Mouse (Mus musculus) embryonic facial prominence, embryonic 13.5 days (tissue): ENCODE results near the gene Map1s. TPM values are rescaled to one million over a fixed set of nuclear protein-coding genes. Genes with fewer than 3 reads are reported as not detected.

Source experiments
- ATAC-seq: fragments of 200-750 bp; cut with Nextera tagmentation; 2 replicates; pipeline ENCODE4 v1.8.0; 2017; ENCODE audit warnings: low read depth; ENCODE audit not compliant: insufficient number of reproducible peaks, insufficient read depth, low FRiP score, low TSS enrichment
- H3K27ac ChIP-seq: fragments of 300-500 bp; sonication (generic); 2 replicates; pipeline ENCODE4 v1.5.1; 2015; ENCODE audit warnings: moderate library complexity, mild to moderate bottlenecking, inconsistent platforms
- H3K27me3 ChIP-seq: fragments of 300-500 bp; sonication (generic); 2 replicates; pipeline ENCODE4 v1.6.1; 2015; ENCODE audit warnings: mild to moderate bottlenecking, inconsistent platforms
- H3K36me3 ChIP-seq: fragments of 300-500 bp; sonication (generic); 2 replicates; pipeline ENCODE4 v1.6.1; 2015; ENCODE audit warnings: mild to moderate bottlenecking, inconsistent platforms
- H3K4me1 ChIP-seq: fragments of 300-500 bp; sonication (generic); 2 replicates; pipeline ENCODE4 v1.6.1; 2015; ENCODE audit warnings: inconsistent platforms
- H3K4me2 ChIP-seq: fragments of 300-500 bp; sonication (generic); 2 replicates; pipeline ENCODE4 v1.6.1; 2015; ENCODE audit warnings: moderate library complexity, mild to moderate bottlenecking, inconsistent platforms
- H3K4me3 ChIP-seq: fragments of 300-500 bp; sonication (generic); 2 replicates; pipeline ENCODE4 v1.5.1; 2015; ENCODE audit warnings: mild to moderate bottlenecking, inconsistent platforms
- H3K9ac ChIP-seq: fragments of 300-500 bp; sonication (generic); 2 replicates; pipeline ENCODE4 v1.6.1; 2015; ENCODE audit warnings: mild to moderate bottlenecking, inconsistent platforms
- H3K9me3 ChIP-seq: fragments of 300-500 bp; sonication (generic); 2 replicates; pipeline ENCODE4 v1.6.1; 2016; ENCODE audit warnings: inconsistent platforms
- WGBS: fragments of 180-500 bp; shearing (Covaris S2); methylation state at CpG from one replicate; pipeline ENCODE4 v1.1.7; 2015; ENCODE audit warnings: mixed read lengths; 5-methylcytosine and 5-hydroxymethylcytosine counted together
- polyA plus RNA-seq: library from polyadenylated mRNA; unstranded; fragments of >200 nt; fragmentation: Nextera tagmentation; extraction: Ambion mirVana; gene quantifications from 2 replicates; pipeline ENCODE4 v1.2.1, GENCODE M21; 2015

Gene Map1s
- polyA plus RNA-seq, 1 experiment from 2014 or later: 52.6 TPM

DNA sequence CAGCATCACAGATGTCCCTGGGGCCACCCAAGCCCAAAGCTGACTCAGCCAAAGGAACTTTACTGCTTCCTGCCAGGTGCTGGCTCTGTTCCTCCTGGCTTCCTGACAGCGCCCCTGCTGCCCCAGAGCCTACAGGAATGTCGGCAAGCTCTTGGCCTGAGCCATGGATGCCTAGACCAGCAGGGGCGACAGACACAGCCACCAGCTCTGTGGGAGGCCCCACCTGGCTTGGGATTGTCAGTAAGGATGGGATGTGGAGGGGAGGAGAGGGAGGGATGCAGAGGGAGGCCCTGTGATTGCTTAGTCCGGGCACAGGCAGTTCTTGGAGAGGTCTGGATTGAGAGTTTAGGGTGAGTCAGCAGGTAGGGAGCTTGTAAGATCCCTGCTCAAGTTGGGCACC lies 25.6 kb upstream of the Map1s start:
- H3K27ac ChIP-seq: peak overlapping the region; percentile 58
- H3K9ac ChIP-seq: peak overlapping the region; percentile 41; the same call in 1 of the 2 replicates
- no peaks in the 10 kb centered on the region for H3K9me3 ChIP-seq
- ATAC-seq: no peak
- H3K4me3 ChIP-seq: no peak overlapping the region
- H3K36me3 ChIP-seq: no peaks in the 10 kb centered on the region
- 0 out of 2 replicates have a peak overlapping the region, but pooled peaks have one; percentile 14 for H3K4me2 ChIP-seq
- 0 out of 2 replicates have a peak, but pooled peaks cover 3% of the 10 kb centered on the region for H3K27me3 ChIP-seq
- peaks cover 17% of the 10 kb centered on the region for H3K4me1 ChIP-seq
- 8% methylated on average over 4 of the region's 4 CpGs for WGBS

- H3K4me3 ChIP-seq: no peak overlapping the region
- H3K27ac ChIP-seq: peak overlapping the region; percentile 58
- H3K9ac ChIP-seq: peak overlapping the region; percentile 41; the same call in 1 of the 2 replicates
- 0 out of 2 replicates have a peak overlapping the region, but pooled peaks have one; percentile 14 for H3K4me2 ChIP-seq
- H3K9me3 ChIP-seq: no peaks in the 10 kb centered on the region
- H3K36me3 ChIP-seq: no peaks in the 10 kb centered on the region
- peaks cover 17% of the 10 kb centered on the region for H3K4me1 ChIP-seq
- no peak for ATAC-seq
- 12% methylated on average over 11 of the region's 11 CpGs for WGBS
- 0 out of 2 replicates have a peak, but pooled peaks cover 3% of the 10 kb centered on the region for H3K27me3 ChIP-seq
Measured at GRCm38 (mm10) chr8:70880546-70880945, 25.2 kb upstream of the Map1s start.

DNA sequence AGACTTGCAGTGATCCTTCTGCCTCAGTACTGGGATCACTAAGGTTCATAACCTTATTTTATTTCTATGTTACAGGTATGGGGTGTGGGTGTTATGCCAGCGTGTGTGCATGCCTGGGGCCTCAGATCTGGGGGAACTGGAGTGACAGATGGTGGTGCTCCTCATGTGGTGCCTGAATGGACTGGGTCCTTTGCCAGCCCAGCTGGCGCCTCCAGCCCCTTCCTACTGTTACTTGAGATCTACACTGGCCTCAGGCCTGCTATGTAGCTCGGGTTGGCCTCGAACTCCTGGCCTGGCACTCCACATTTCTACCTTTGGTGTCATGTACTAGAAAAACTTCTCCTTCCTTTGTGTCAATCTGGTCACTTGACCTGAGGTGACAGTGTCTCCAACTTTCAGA lies 21.5 kb upstream of the Map1s start:
- Histone ChIP-seq H3K4me1 (peaks cover 19% of the 10 kb centered on the region), H3K9ac (no peak overlapping the region), H3K4me2 (no peak overlapping the region), H3K4me3 (no peak overlapping the region), H3K27ac (no peak overlapping the region), H3K27me3 (peaks cover 4% of the 10 kb centered on the region), H3K36me3 (no peaks in the 10 kb centered on the region), H3K9me3 (no peaks in the 10 kb centered on the region)
- 77% methylated on average over 4 of the region's 4 CpGs for whole genome bisulfite sequencing
- ATAC-seq: no peak

GRCm38 (mm10) chr8:70884683-70885082 lies 21.0 kb upstream of the Map1s start:
- Histone ChIP-seq H3K4me3 (no peak overlapping the region), H3K27me3 (peaks cover 5% of the 10 kb centered on the region), H3K27ac (no peak overlapping the region), H3K9ac (no peak overlapping the region), H3K36me3 (no peaks in the 10 kb centered on the region), H3K4me1 (peaks cover 17% of the 10 kb centered on the region), H3K9me3 (no peaks in the 10 kb centered on the region), H3K4me2 (no peak overlapping the region)
- WGBS: 89% methylated on average over 10 of the region's 10 CpGs
- ATAC-seq: no peak

DNA sequence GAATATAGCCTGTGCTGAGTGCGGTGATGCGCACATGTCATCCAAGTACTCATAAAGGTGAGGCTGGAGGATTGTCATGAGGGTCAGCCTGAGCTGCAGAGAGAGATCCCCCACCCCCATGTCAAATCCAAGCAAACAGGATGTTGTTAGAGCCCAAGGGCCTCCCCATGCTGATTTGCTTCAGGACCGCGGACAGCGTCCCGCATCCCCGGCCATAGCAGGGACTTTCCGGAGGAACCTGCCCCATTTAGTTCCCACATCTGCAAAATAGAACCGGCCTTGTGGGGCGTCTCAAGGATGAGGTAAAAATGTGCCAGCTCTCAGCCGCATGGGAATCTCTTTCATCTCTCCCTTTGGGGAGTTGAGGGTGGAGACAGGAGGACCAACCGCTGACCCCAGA lies 20.1 kb upstream of the Map1s start:
- no peak for ATAC-seq
- H3K9me3 ChIP-seq: no peaks in the 10 kb centered on the region
- H3K36me3 ChIP-seq: no peaks in the 10 kb centered on the region
- peaks cover 12% of the 10 kb centered on the region for H3K27me3 ChIP-seq
- no peak overlapping the region for H3K4me3 ChIP-seq
- peaks cover 8% of the 10 kb centered on the region for H3K4me1 ChIP-seq
- WGBS: 13% methylated on average over 12 of the region's 12 CpGs
- no peak overlapping the region for H3K9ac ChIP-seq
- H3K4me2 ChIP-seq: no peak overlapping the region
- no peak overlapping the region for H3K27ac ChIP-seq

GRCm38 (mm10) chr8:70887669-70888068 lies 18.1 kb upstream of the Map1s start:
- Histone ChIP-seq H3K4me2 (no peak overlapping the region; the same call in 1 of the 2 replicates), H3K9ac (no peak overlapping the region), H3K36me3 (no peaks in the 10 kb centered on the region), H3K4me3 (no peak overlapping the region), H3K9me3 (no peaks in the 10 kb centered on the region), H3K4me1 (peaks cover 15% of the 10 kb centered on the region), H3K27me3 (peaks cover 33% of the 10 kb centered on the region), H3K27ac (no peak overlapping the region)
- ATAC-seq: no peak
- 8% methylated on average over 17 of the region's 18 CpGs for WGBS

DNA sequence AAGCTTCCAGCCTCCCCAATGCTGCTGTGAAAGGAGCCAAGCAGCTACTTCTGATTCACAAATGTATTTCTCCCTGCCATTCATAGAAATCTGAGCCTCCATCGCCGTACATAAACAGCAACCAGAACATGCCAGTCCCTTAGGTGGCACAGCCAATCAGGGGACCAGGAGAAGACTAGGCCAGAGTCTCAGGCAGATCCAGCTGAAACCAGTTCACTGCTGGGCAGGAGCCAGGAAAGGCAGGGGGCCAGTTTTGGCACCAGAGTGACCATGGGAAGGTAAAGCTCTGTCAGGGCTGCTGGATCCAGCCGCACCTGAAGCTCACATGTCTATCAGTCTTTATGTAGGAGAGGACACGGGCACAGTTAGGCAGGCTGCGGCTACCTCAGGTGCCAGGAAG lies 15.1 kb upstream of the Map1s start:
- Histone ChIP-seq H3K4me2 (no peak overlapping the region), H3K4me1 (peaks cover 24% of the 10 kb centered on the region), H3K9ac (no peak overlapping the region), H3K4me3 (no peak overlapping the region), H3K36me3 (peaks cover 25% of the 10 kb centered on the region), H3K9me3 (no peaks in the 10 kb centered on the region), H3K27me3 (peaks cover 57% of the 10 kb centered on the region), H3K27ac (no peak overlapping the region)
- WGBS: 91% methylated on average over 5 of the region's 5 CpGs
- ATAC-seq: no peak

GRCm38 (mm10) chr8:70891356-70891755 lies 14.4 kb upstream of the Map1s start:
- peak; percentile 38; the same call in 1 of the 2 replicates for ATAC-seq
- Histone ChIP-seq H3K27me3 (peaks cover 57% of the 10 kb centered on the region), H3K4me1 (peaks cover 31% of the 10 kb centered on the region), H3K9ac (no peak overlapping the region), H3K4me2 (peak overlapping the region; percentile 54; the same call in 1 of the 2 replicates), H3K9me3 (no peaks in the 10 kb centered on the region), H3K27ac (no peak overlapping the region), H3K36me3 (peaks cover 28% of the 10 kb centered on the region), H3K4me3 (peak overlapping the region; percentile 33)
- 5% methylated on average over 21 of the region's 21 CpGs for WGBS

GRCm38 (mm10) chr8:70892022-70892895 lies 13.5 kb upstream of the Map1s start, which contains the start of gene Slc5a5:
Gene Slc5a5, minus strand, starts transcription at chr8:70892757.
- no peak within 1 kb of the TSS for H3K27ac ChIP-seq
- peak within 1 kb of the TSS; percentile 44; the same call in 1 of the 2 replicates for H3K9ac ChIP-seq
- H3K4me3 ChIP-seq: peak within 1 kb of the TSS; percentile 33
- WGBS: 2% methylated on average over 80 of the region's 80 CpGs
- H3K27me3 ChIP-seq: peaks cover 57% of the 10 kb centered on the region
- H3K36me3 ChIP-seq: peaks cover 28% of the 10 kb centered on the region
- peaks cover 33% of the 10 kb centered on the region for H3K4me1 ChIP-seq
- no peak for ATAC-seq
- peak within 1 kb of the TSS; percentile 54 for H3K4me2 ChIP-seq
- H3K9me3 ChIP-seq: no peaks in the 10 kb centered on the region

DNA sequence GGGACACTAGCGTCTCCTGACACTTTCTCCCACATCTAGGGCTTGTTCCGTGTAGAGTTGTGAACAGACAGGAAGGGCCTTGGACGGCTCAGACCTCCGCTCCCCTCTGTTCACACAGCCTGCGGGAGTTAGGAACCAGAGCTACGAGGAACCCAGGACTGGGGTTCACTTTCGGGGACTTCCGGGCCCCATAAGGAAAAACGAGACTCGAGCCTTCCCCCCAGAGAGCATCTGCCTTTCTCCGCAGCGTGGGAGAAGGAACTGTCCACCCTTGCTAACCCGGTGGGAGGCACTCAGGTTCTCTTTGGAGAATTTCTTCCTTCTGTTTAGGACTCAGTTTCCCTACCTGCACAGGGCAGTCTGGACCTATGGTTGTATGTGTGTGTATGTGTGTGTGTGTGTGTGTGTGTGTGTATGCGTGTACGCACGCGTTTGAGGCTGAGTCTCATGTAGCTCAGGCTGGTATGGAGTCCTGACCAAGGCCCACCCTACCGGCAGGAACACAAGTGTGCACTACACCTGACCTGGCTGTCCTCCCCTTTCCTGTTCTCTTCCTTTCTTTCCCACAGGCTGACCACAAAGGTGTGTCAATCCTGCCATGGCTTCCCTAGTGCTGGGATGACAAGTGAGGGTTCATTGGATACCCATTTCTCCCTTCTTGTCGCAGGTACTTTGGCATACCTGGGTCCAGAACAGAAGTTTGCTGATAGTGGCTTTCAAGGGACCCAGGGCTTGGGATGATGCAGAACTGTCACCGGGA lies 12.7 kb upstream of the Map1s start:
- ATAC-seq: no peak
- Histone ChIP-seq H3K9ac (peak overlapping the region; percentile 44; the same call in 1 of the 2 replicates), H3K4me1 (peaks cover 31% of the 10 kb centered on the region), H3K27me3 (peaks cover 57% of the 10 kb centered on the region), H3K4me2 (peak overlapping the region; percentile 54), H3K9me3 (no peaks in the 10 kb centered on the region), H3K4me3 (peak overlapping the region; percentile 33), H3K36me3 (peaks cover 28% of the 10 kb centered on the region), H3K27ac (no peak overlapping the region)
- WGBS: 20% methylated on average over 20 of the region's 20 CpGs

- Histone ChIP-seq H3K36me3 (peaks cover 28% of the 10 kb centered on the region), H3K4me1 (peaks cover 39% of the 10 kb centered on the region), H3K27ac (no peak overlapping the region), H3K4me2 (no peak overlapping the region), H3K9me3 (no peaks in the 10 kb centered on the region), H3K9ac (no peak overlapping the region), H3K4me3 (no peak overlapping the region), H3K27me3 (peaks cover 57% of the 10 kb centered on the region)
- 30% methylated on average over 12 of the region's 12 CpGs for WGBS
- no peak for ATAC-seq
Measured at GRCm38 (mm10) chr8:70893656-70894384, 11.9 kb upstream of the Map1s start.
